Mouse (Mus musculus): Measurements from ENCODE around the gene Def6.

DNA sequence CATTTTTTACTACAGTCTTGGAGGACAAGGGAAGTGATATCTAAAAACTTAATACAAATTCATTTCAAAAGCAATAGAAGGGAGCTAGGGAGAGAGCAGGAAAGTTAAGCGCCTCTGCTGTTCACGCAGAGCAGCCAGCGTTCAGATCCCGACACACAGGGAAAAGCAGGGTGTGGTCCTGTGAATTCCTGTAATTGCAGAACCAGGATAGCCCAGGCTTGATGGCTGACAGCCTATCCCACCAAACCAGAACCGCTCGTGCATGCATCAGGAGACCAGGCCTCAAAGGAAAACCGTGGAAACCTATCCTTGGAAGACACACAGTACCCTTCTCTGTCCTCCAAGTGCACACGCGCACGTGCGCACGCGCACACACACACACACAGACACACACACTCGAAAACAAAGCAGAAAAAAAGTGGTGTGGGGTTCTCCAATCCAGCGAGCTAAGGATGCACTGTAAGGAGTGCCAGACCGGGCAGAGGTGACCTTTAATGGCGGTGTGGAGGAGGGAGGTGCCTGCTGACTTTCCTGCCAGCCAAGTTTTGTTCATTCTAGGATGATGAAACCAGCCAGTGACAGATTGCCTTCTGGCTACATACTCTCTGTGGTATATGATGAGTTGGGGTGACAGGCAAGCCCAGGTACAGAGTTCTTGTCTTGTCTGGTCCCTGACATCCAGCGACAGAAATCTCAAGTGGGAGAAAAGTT lies 23.6 kb downstream of the Def6 start:
- TF ChIP-seq MYOG (IDR thresholded peaks at IDR 0.05; ENCODE audit: control insufficient read depth in 1 of 3, insufficient read depth in 1 of 3, insufficient read length in 2 of 3, low read depth in 2 of 3) (no peak), REST (IDR thresholded peaks at IDR 0.05; ENCODE audit: insufficient read depth, insufficient read length) (no peak), E2F4 (IDR thresholded peaks at IDR 0.05; ENCODE audit: insufficient read depth) (no peak), SRF (IDR thresholded peaks at IDR 0.05; ENCODE audit: control insufficient read depth, insufficient read length, low read depth) (no peak), POLR2A (IDR thresholded peaks at IDR 0.05; ENCODE audit: insufficient read length, low read depth) (no peak), MYOD1 (IDR thresholded peaks at IDR 0.05; ENCODE audit: control insufficient read depth in 1 of 3, insufficient read length in 2 of 3, low read depth in 2 of 3) (no peak), MAX (IDR thresholded peaks at IDR 0.05; ENCODE audit: low read depth) (no peak), TCF12 (IDR thresholded peaks at IDR 0.05; ENCODE audit: insufficient read depth, poor library complexity, severe bottlenecking) (no peak)

Measured in myocyte (in vitro differentiated cells).